Mouse (Mus musculus): ENCODE data around the gene Spcs3.

Spcs3 gene

DNA sequence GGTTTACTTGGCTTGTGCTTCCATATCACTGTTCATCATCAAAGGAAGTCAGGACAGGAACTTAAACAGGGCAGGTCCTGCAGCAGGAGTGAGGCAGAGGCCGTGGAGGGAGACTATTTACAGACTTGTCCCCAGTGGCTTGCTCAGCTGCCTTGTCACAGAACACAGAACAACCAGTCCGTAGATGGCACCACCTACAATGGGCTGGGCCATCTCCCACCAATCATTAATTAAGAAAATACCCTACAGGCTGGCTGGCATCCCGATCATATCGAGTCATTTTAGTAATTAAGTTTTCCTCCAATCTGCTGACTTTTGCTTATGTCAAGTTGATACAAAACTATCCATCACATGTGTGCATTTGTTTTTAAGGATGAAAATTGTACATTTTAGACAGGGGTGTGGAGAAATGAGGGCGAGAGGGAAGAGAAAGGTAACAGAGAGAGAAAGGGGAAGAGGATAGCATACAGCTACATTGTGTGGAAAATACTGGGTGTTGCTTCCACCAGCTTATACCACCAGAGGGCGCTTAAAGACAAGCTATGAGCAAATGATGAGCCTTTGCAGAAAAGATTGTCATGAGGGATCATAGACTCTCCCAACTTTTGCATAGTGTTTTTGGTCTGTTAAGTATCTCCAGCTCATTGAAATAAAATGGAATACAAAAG, 22.2 kb downstream of the Spcs3 start:
- peak; percentile 84 for DNase-seq

- DNase-seq = no peak
Observed at GRCm38 (mm10) chr8:54505060-54505459, 24.7 kb downstream of the Spcs3 start.

DNA sequence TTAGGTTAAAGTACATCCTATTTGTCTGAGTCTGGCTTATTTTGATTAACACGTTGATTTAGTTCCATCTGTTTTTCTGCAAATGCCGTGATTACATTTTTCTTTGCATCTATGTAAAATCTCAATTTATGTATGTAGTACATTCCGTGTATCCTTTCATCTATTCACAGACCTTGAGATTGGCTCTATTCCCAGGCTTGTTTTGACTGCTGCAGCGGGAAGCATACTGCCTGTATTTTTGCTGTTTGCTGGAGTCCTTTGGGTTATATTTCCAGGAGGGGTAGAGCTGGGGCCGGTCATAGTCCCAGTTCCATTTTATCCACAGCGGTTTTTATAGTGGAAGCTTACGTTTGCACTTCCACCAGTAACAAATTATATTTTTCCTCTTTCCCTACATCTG, 26.7 kb downstream of the Spcs3 start:
- no peak for DNase-seq

DNA sequence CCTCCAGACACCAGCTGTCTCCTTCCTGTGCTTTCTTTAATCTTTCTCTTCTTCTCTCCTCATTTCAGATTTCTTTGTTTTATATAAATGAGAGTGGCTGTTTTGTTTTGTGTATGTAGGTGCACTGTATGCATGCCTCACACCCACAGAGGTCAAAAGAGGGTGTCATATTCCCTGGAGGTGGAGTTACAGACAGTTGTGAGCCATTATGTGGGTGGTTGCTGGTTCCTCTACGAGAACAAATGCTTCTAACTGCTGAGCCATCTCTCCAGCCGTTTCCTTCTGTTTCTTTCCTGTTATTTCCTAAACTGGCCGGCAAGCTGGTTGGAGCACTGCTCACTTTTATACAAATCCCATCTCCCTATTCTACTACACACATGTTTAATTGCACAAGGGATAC, 35.9 kb downstream of the Spcs3 start:
- no peak for DNase-seq

DNA sequence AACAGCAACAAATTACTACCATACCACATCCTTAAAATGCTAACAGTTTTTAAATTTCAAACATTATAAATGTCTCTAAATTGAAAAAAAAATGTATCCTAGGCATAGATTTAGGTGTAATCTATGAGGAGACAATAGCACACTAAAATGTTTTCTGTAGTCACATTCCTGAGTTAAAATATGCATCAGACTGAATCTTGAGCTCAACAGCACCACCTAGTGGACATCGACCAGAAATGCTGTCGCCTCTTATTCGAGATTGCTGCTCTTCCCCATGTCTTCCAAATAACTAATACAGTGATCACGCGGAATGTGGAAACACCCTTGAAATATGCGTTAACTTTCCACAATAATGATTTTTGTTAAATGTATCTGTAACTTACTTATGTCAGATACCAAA, 36.7 kb downstream of the Spcs3 start:
- peak; percentile 69 for DNase-seq

GRCm38 (mm10) chr8:54491934-54492333, 37.9 kb downstream of the Spcs3 start:
- DNase-seq = no peak

- DNase-seq = peak; percentile 58
Observed at GRCm38 (mm10) chr8:54491057-54491690, 38.6 kb downstream of the Spcs3 start.

- DNase-seq = no peak
Observed at GRCm38 (mm10) chr8:54488437-54488836, 41.4 kb downstream of the Spcs3 start.

DNA sequence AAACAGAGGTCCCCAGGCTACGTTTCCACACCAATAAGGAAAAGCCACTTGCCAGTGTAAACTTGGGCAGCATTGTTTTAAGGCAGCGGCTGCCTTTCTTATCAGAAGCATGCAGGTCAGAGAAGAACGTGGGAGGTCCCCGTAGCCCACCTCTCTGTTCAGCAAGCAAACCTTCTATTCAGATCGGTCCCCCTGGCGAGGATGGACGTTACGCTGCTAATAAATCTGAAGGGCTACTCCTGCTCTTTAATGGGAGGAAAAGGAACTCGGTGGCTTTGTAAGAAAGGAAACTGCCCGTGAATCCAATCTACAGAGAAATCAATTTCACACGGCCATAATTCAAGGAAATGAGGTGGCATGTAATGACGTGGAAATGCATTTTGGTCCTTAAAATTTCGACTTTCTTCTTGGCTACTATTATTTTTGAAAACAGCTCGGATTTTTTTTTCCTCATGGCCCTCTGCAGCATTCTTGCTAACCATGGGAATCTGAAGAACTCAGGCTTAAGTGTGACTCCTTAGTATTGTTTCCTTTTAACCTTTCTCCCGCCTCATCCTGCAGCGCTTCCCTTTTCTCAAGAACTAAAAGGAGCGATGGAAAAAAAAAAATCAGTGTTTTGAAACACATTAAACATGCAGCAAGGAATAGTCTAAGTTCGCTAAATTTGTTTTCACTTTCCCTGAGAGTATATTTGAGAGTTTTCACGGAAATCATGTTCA, 43.1 kb downstream of the Spcs3 start:
- no peak for DNase-seq
